Comparison of ENCODE assay signal across 9 mouse cellular contexts in genomic region chr6:39872306-39872900, GRCm38 (mm10). TPM values are rescaled to one million over a fixed set of nuclear protein-coding genes. Genes with fewer than 3 reads are reported as not detected.
DNase-seq lines count a peak whose midpoint lies in the region; ATAC-seq and TF ChIP-seq lines count a peak whose summit lies in the region.
"Had no signal": no experiment of that assay in that cellular context is flagged by ENCODE, and none has a peak within 500 bp of the region (broad histone marks: within the 10 kb centered on the region; RNA-seq: fewer than 3 reads in every experiment).

No protein-coding gene starts in this region.

- H3K9me3 ChIP-seq in heart, embryonic 13.5 days: no peaks in the 10 kb centered on the region
- H3K9me3 ChIP-seq in embryonic facial prominence, embryonic 13.5 days: no peaks in the 10 kb centered on the region
- H3K9me3 ChIP-seq in hindbrain, embryonic 10.5 days: no peaks in the 10 kb centered on the region
- no peaks in the 10 kb centered on the region for H3K9me3 ChIP-seq in liver, embryonic 14.5 days (ENCODE audit: control insufficient read depth, low read length)

- under 1% methylated on average over 39 of the region's 39 CpGs for WGBS in heart, embryonic 13.5 days
- under 1% methylated on average over 39 of the region's 39 CpGs for WGBS in embryonic facial prominence, embryonic 13.5 days
- under 1% methylated on average over 39 of the region's 39 CpGs for WGBS in hindbrain, embryonic 10.5 days
- 2% methylated on average over 39 of the region's 39 CpGs for WGBS in liver, embryonic 14.5 days (ENCODE audit: insufficient replicate concordance)

- TF ChIP-seq EP300 in liver, embryonic 14.5 days (IDR thresholded peaks at IDR 0.05; ENCODE audit: low read depth): no peak

- no peaks in the 10 kb centered on the region for H3K36me3 ChIP-seq in heart, embryonic 13.5 days
- H3K36me3 ChIP-seq in embryonic facial prominence, embryonic 13.5 days: no peaks in the 10 kb centered on the region
- no peaks in the 10 kb centered on the region for H3K36me3 ChIP-seq in hindbrain, embryonic 10.5 days
- no peaks in the 10 kb centered on the region for H3K36me3 ChIP-seq in liver, embryonic 14.5 days (replicated peaks; ENCODE audit: control insufficient read depth, insufficient read depth, low read depth)
- H3K36me3 ChIP-seq: G1E had no signal

- DNase-seq in heart, adult 9 months (ENCODE audit: low spot score in 2 of 2): no peak
- DNase-seq in adrenal gland, adult (ENCODE audit: inconsistent age in 2 of 2, low spot score in 1 of 2): peak; percentile 74 to 91
- DNase-seq in hindbrain, embryonic 10.5 days (ENCODE audit: low spot score): peak; percentile 67
- no peak for DNase-seq in liver, embryonic 14.5 days (ENCODE audit: low read depth in 3 of 3, low spot score in 3 of 3)
- peak; percentile 57 for DNase-seq in right cerebral cortex, postnatal 4 days
- no peak for DNase-seq in urinary bladder, postnatal 10 days (ENCODE audit: low spot score)

- peaks cover 88% of the 10 kb centered on the region for H3K27me3 ChIP-seq in heart, embryonic 13.5 days (replicated peaks)
- H3K27me3 ChIP-seq in embryonic facial prominence, embryonic 13.5 days: peaks cover 75% of the 10 kb centered on the region
- peaks cover 59% of the 10 kb centered on the region for H3K27me3 ChIP-seq in hindbrain, embryonic 10.5 days (ENCODE audit: insufficient read depth, poor library complexity, severe bottlenecking)
- peaks cover 54% of the 10 kb centered on the region for H3K27me3 ChIP-seq in liver, embryonic 14.5 days (ENCODE audit: control insufficient read depth, insufficient read depth, low read length)

- no peak for ATAC-seq in heart, embryonic 13.5 days (ENCODE audit: extremely low read depth, insufficient number of reproducible peaks, low FRiP score, low TSS enrichment)
- ATAC-seq in embryonic facial prominence, embryonic 13.5 days (ENCODE audit: insufficient number of reproducible peaks, insufficient read depth, low FRiP score, low TSS enrichment, low read depth): no peak
- no peak for ATAC-seq in liver, embryonic 14.5 days (ENCODE audit: insufficient read depth)

- H3K4me2 ChIP-seq in heart, embryonic 13.5 days: peak overlapping the region; percentile 89
- H3K4me2 ChIP-seq in embryonic facial prominence, embryonic 13.5 days: peak overlapping the region; percentile 99
- peak overlapping the region; percentile 48 for H3K4me2 ChIP-seq in liver, embryonic 14.5 days (ENCODE audit: low read depth)

- peak overlapping the region; percentile 55 for H3K9ac ChIP-seq in heart, embryonic 13.5 days
- peak overlapping the region; percentile 60 for H3K9ac ChIP-seq in embryonic facial prominence, embryonic 13.5 days
- no peak overlapping the region for H3K9ac ChIP-seq in liver, embryonic 14.5 days (replicated peaks)

- peak overlapping the region; percentile 54 for H3K4me3 ChIP-seq in heart, embryonic 13.5 days
- peak overlapping the region; percentile 57 for H3K4me3 ChIP-seq in embryonic facial prominence, embryonic 13.5 days
- peak overlapping the region; percentile 77 for H3K4me3 ChIP-seq in hindbrain, embryonic 10.5 days
- H3K4me3 ChIP-seq in liver, embryonic 14.5 days (ENCODE audit: insufficient read depth in 1 of 2, low read depth in 2 of 2, low read length in 2 of 2): peak overlapping the region in 1 of 2 experiments; percentile 19; a peak in 2 of 4 replicates

- H3K4me1 ChIP-seq in heart, embryonic 13.5 days: peaks cover 29% of the 10 kb centered on the region
- H3K4me1 ChIP-seq in embryonic facial prominence, embryonic 13.5 days: peaks cover 28% of the 10 kb centered on the region
- peaks cover 51% of the 10 kb centered on the region for H3K4me1 ChIP-seq in hindbrain, embryonic 10.5 days (replicated peaks)
- no peaks in the 10 kb centered on the region for H3K4me1 ChIP-seq in liver, embryonic 14.5 days (replicated peaks; ENCODE audit: control insufficient read depth in 2 of 2, insufficient read depth in 2 of 2, low read length in 1 of 2)

- no peak overlapping the region for H3K27ac ChIP-seq in heart, embryonic 13.5 days (replicated peaks)
- H3K27ac ChIP-seq in embryonic facial prominence, embryonic 13.5 days: no peak overlapping the region
- H3K27ac ChIP-seq in hindbrain, embryonic 10.5 days: peak overlapping the region; percentile 90
- H3K27ac ChIP-seq in liver, embryonic 14.5 days: no peak overlapping the region

- TF ChIP-seq CTCF in liver, embryonic 14.5 days (IDR thresholded peaks at IDR 0.05; ENCODE audit: low read depth): no peak

RNA-seq across cellular contexts. Expression of gene Tmem178b, which starts 0.7 kb away (rescaled TPM):
- polyA plus RNA-seq in heart, embryonic 13.5 days (2015; fragmentation: Nextera tagmentation; extraction: Ambion mirVana): 0.03 TPM in 1 of 2 replicates, not detected in the other
- 0.76 and 0.91 TPM in 2 replicates for polyA plus RNA-seq in embryonic facial prominence, embryonic 13.5 days (2015; fragmentation: Nextera tagmentation; extraction: Ambion mirVana)
- polyA plus RNA-seq in hindbrain, embryonic 10.5 days (2016; fragmentation: Nextera tagmentation; extraction: Ambion mirVana): 2.8 and 7.0 TPM in 2 replicates
- 0.06 TPM in 1 of 2 replicates, not detected in the other for polyA plus RNA-seq in liver, embryonic 14.5 days (2012; rRNA removed)
- polyA plus RNA-seq in liver, embryonic 14.5 days (2014; fragmentation: Nextera tagmentation; extraction: Ambion mirVana): not detected in 2 replicates
- polyA plus RNA-seq: G1E had no signal

Comparison
In these comparisons a context has a peak if more than half of its experiments do, and no peak if none do; other contexts are left out.
1. H3K4me2 ChIP-seq: peak in every context shown above with its lines; median percentile 99 in embryonic facial prominence, embryonic 13.5 days; 89 in heart, embryonic 13.5 days; 48 in liver, embryonic 14.5 days.
2. DNase-seq: peak in adrenal gland, adult (2 of 2), hindbrain, embryonic 10.5 days (single experiment) and right cerebral cortex, postnatal 4 days (single experiment); none in heart, adult 9 months (0 of 2), liver, embryonic 14.5 days (0 of 3) and urinary bladder, postnatal 10 days (single experiment).